Mouse (Mus musculus): ENCODE data around the gene Cherp.

- TF ChIP-seq POLR2A (IDR thresholded peaks at IDR 0.05; ENCODE audit: borderline replicate concordance, extremely low read depth, low read depth, low read length) = no peak
- no peak for TF ChIP-seq CTCF (IDR thresholded peaks at IDR 0.05; ENCODE audit: insufficient read depth, low read length)
Observed at GRCm38 (mm10) chr8:72459881-72460533, 15.0 kb downstream of the Cherp start.
